Mouse (Mus musculus) lung, postnatal 0 days (tissue): ENCODE data around the gene BC049762. TPM values are rescaled to one million over a fixed set of nuclear protein-coding genes. Genes with fewer than 3 reads are reported as not detected.
A peak's percentile ranks its signal among the peaks of the same experiment; 100 is the strongest.

ENCODE experiments used
- ATAC-seq: fragments of 200-750 bp; cut with Nextera tagmentation; 2 replicates; pipeline ENCODE4 v1.8.0; 2017; ENCODE audit warnings: moderate library complexity
- DNase-seq: peaks from one replicate; pipeline ENCODE4 v3.0.0-alpha.2; 2016; ENCODE audit warnings: low spot score
- H3K27ac ChIP-seq: fragments of 300-500 bp; sonication (generic); 2 replicates; pipeline ENCODE4 v1.5.1; 2014; ENCODE audit warnings: antibody characterized with exemption, mild to moderate bottlenecking, low read length, mixed read lengths
- H3K27me3 ChIP-seq: fragments of 300-500 bp; sonication (generic); replicated peaks from 2 replicates; pipeline ENCODE4 v1.6.1; 2014; ENCODE audit warnings: low read length, mixed read lengths; ENCODE audit not compliant: insufficient read depth
- H3K36me3 ChIP-seq: fragments of 300-500 bp; sonication (generic); 2 replicates; pipeline ENCODE4 v1.6.1; 2014; ENCODE audit warnings: low read length, mixed read lengths; ENCODE audit not compliant: insufficient read depth
- H3K4me1 ChIP-seq: fragments of 300-500 bp; sonication (generic); 2 replicates; pipeline ENCODE4 v1.6.1; 2014; ENCODE audit warnings: antibody characterized with exemption, low read depth, low read length, mixed read lengths; ENCODE audit not compliant: insufficient read depth
- H3K4me2 ChIP-seq: fragments of 300-500 bp; sonication (generic); replicated peaks from 2 replicates; pipeline ENCODE4 v1.6.1; 2014; ENCODE audit warnings: low read depth, mild to moderate bottlenecking, low read length, moderate library complexity, mixed read lengths
- H3K4me3 ChIP-seq: fragments of 300-500 bp; sonication (generic); 2 replicates; pipeline ENCODE4 v1.5.1; 2014; ENCODE audit warnings: low read depth, low read length
- H3K9ac ChIP-seq: fragments of 300-500 bp; sonication (generic); replicated peaks from 2 replicates; pipeline ENCODE4 v1.6.1; 2014; ENCODE audit warnings: low read depth, mild to moderate bottlenecking
- H3K9me3 ChIP-seq: fragments of 300-500 bp; sonication (generic); 2 replicates; pipeline ENCODE4 v1.6.1; 2016; ENCODE audit warnings: low read length, mixed read lengths
- CTCF ChIP-seq: IDR thresholded peaks from 2 replicates; pipeline ENCODE4 v1.5.1; 2016; ENCODE audit warnings: antibody characterized with exemption, mild to moderate bottlenecking
- EP300 ChIP-seq: IDR thresholded peaks from 2 replicates; pipeline ENCODE4 v1.6.1; 2016; ENCODE audit warnings: antibody characterized with exemption, mild to moderate bottlenecking, control low read depth
- WGBS: fragments of 180-500 bp; shearing (Covaris S2); extraction: QIAGEN DNeasy Blood & Tissue Kit; methylation state at CpG from one replicate; pipeline ENCODE4 v1.1.7; 2014; 5-methylcytosine and 5-hydroxymethylcytosine counted together
- polyA plus RNA-seq: library from polyadenylated mRNA; unstranded; fragments of >200 nt; fragmentation: Nextera tagmentation; extraction: Ambion mirVana; gene quantifications from 2 replicates; pipeline ENCODE4 v1.2.1, GENCODE M21; 2015

BC049762 gene
- polyA plus RNA-seq, 1 experiment from 2014 or later = 0.72 TPM

GRCm38 (mm10) chr11:51295742-51296141, 32.9 kb upstream of the BC049762 start:
- TF ChIP-seq EP300 (no peak), CTCF (no peak)
- H3K9me3 ChIP-seq = no peaks in the 10 kb centered on the region
- H3K36me3 ChIP-seq = no peaks in the 10 kb centered on the region
- no peak for DNase-seq
- H3K27me3 ChIP-seq = no peaks in the 10 kb centered on the region; the same call in 1 of the 2 replicates
- H3K4me1 ChIP-seq = no peaks in the 10 kb centered on the region
- ATAC-seq = no peak
- H3K9ac ChIP-seq = no peak overlapping the region
- H3K4me3 ChIP-seq = no peak overlapping the region
- H3K27ac ChIP-seq = no peak overlapping the region
- 67% methylated on average over 3 of the region's 3 CpGs for WGBS
- no peak overlapping the region for H3K4me2 ChIP-seq

GRCm38 (mm10) chr11:51293956-51294530, 31.2 kb upstream of the BC049762 start:
- no peaks in the 10 kb centered on the region; the same call in 1 of the 2 replicates for H3K27me3 ChIP-seq
- H3K4me3 ChIP-seq = no peak overlapping the region
- H3K4me1 ChIP-seq = no peaks in the 10 kb centered on the region
- DNase-seq (no peak), ATAC-seq (no peak)
- H3K27ac ChIP-seq = no peak overlapping the region
- 55% methylated on average over 2 of the region's 2 CpGs for WGBS
- H3K9ac ChIP-seq = no peak overlapping the region
- H3K9me3 ChIP-seq = no peaks in the 10 kb centered on the region
- H3K4me2 ChIP-seq = no peak overlapping the region
- TF ChIP-seq EP300 = no peak
- no peak for TF ChIP-seq CTCF
- H3K36me3 ChIP-seq = no peaks in the 10 kb centered on the region

GRCm38 (mm10) chr11:51290066-51290955, 27.5 kb upstream of the BC049762 start:
- peak overlapping the region; percentile 65 for H3K4me3 ChIP-seq
- peak overlapping the region; percentile 96 for H3K4me2 ChIP-seq
- H3K27ac ChIP-seq = peak overlapping the region; percentile 80
- H3K4me1 ChIP-seq = no peaks in the 10 kb centered on the region
- no peaks in the 10 kb centered on the region for H3K36me3 ChIP-seq
- ATAC-seq (peak; percentile 77), DNase-seq (peak; percentile 71)
- no peaks in the 10 kb centered on the region for H3K9me3 ChIP-seq
- 3% methylated on average over 38 of the region's 74 CpGs for WGBS
- TF ChIP-seq EP300 (no peak), CTCF (peak; percentile 65)
- H3K27me3 ChIP-seq = no peaks in the 10 kb centered on the region; the same call in 1 of the 2 replicates
- peak overlapping the region; percentile 36 for H3K9ac ChIP-seq

GRCm38 (mm10) chr11:51289564-51290041, 26.8 kb upstream of the BC049762 start, which contains the start of gene Col23a1:
Gene Col23a1, plus strand, starts transcription at chr11:51289920.
- Histone ChIP-seq H3K9me3 (no peaks in the 10 kb centered on the region), H3K9ac (peak within 1 kb of the TSS; percentile 36), H3K4me3 (peak within 1 kb of the TSS; percentile 65), H3K27me3 (no peaks in the 10 kb centered on the region; the same call in 1 of the 2 replicates), H3K36me3 (no peaks in the 10 kb centered on the region), H3K27ac (peak within 1 kb of the TSS; percentile 80), H3K4me2 (peak within 1 kb of the TSS; percentile 96), H3K4me1 (no peaks in the 10 kb centered on the region)
- DNase-seq = peak; percentile 96
- 3% methylated on average over 27 of the region's 38 CpGs for WGBS
- TF ChIP-seq CTCF (peak; percentile 95), EP300 (no peak)
- peak; percentile 92 for ATAC-seq

GRCm38 (mm10) chr11:51274418-51274817, 11.6 kb upstream of the BC049762 start:
- WGBS = 92% methylated on average over 1 of the region's 1 CpGs
- H3K27ac ChIP-seq = no peak overlapping the region
- no peak overlapping the region for H3K4me2 ChIP-seq
- H3K4me1 ChIP-seq = no peaks in the 10 kb centered on the region
- DNase-seq (no peak), ATAC-seq (no peak)
- H3K36me3 ChIP-seq = peaks cover 43% of the 10 kb centered on the region; the same call in 1 of the 2 replicates
- H3K9me3 ChIP-seq = no peaks in the 10 kb centered on the region
- no peak overlapping the region for H3K4me3 ChIP-seq
- no peaks in the 10 kb centered on the region for H3K27me3 ChIP-seq
- TF ChIP-seq CTCF (no peak), EP300 (no peak)
- no peak overlapping the region for H3K9ac ChIP-seq

GRCm38 (mm10) chr11:51265326-51265725, 2.5 kb upstream of the BC049762 start:
- H3K9ac ChIP-seq = no peak overlapping the region
- no peak overlapping the region for H3K4me3 ChIP-seq
- H3K27ac ChIP-seq = no peak overlapping the region
- DNase-seq = peak; percentile 74
- no peak for ATAC-seq
- H3K4me2 ChIP-seq = peak overlapping the region; percentile 84; the same call in 1 of the 2 replicates
- no peaks in the 10 kb centered on the region for H3K9me3 ChIP-seq
- H3K27me3 ChIP-seq = no peaks in the 10 kb centered on the region
- no peak for TF ChIP-seq EP300
- TF ChIP-seq CTCF = peak; percentile 68
- peaks cover 8% of the 10 kb centered on the region; the same call in 1 of the 2 replicates for H3K4me1 ChIP-seq
- no peaks in the 10 kb centered on the region for H3K36me3 ChIP-seq
- 41% methylated on average over 3 of the region's 3 CpGs for WGBS
